Mouse (Mus musculus): ENCODE measurements around the gene 1700080E11Rik. TPM values are rescaled to one million over a fixed set of nuclear protein-coding genes. Genes with fewer than 3 reads are reported as not detected.
A peak's percentile ranks its signal among the peaks of the same experiment; 100 is the strongest.
"Not testable (repeated sequence)": the region's sequence is repeated elsewhere in the genome, so short reads cannot be mapped to it uniquely, and the experiment has no call there.

1700080E11Rik gene
- total RNA-seq (2021), result not detected
- long read RNA-seq, result 0 reads

DNA sequence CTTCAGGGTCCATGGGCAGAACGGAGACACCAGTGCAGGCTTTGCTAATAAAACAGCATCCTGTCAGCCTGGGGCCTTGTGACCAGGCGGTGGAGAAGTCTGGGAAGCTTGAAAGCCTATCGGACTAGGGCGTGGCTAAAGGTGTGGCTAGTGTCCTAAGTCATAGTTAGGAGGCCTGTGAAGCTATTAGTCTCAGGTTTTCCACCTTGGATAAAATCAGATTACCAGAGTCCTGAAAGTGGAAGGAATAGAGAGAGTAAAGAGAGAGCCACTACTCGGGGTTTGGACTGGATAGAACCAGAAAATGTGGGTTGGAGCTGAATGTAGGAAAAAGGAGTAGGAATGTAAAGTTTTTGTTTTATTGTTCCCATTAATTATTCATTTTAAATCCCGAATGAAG lies at the start of gene 1700080E11Rik:
1700080E11Rik (minus strand) TSS at position 101 of the 400 bp plus-strand sequence.
- DNase-seq (ENCODE audit: low spot score in 2 of 2), result no peak

- no peak for DNase-seq (ENCODE audit: low spot score in 2 of 2)
These were observed 41.8 kb upstream of the 1700080E11Rik start for GRCm38 (mm10) chr9:105186725-105187124.

DNA sequence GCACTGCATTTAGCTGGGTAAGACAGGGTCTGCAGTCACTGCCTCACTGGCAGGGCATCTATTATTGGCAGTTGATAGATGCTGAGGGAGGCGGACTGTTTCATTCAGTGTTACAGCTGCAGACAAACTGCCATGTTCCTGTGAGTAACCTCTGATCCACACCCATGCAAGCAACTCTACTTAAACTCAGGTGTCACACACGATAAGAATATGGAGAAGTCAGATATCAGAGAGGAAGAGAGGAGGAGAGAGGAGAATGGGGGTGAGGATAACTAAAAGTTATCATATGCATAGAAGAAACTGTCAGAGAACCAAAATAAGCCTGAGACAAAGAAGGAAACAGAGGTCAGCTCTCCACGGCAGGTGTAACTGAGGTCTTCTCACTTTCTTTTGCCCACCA lies 37.5 kb upstream of the 1700080E11Rik start:
- no peak for DNase-seq (ENCODE audit: low spot score in 2 of 2)

- DNase-seq (ENCODE audit: low spot score in 2 of 2), result no peak
These were observed 5.7 kb downstream of the 1700080E11Rik start for GRCm38 (mm10) chr9:105139204-105139603.

- no peak for DNase-seq (ENCODE audit: low spot score in 2 of 2)
These were observed 8.5 kb downstream of the 1700080E11Rik start for GRCm38 (mm10) chr9:105136404-105136803.

- DNase-seq (ENCODE audit: low spot score in 2 of 2), result no peak
These were observed 10.4 kb downstream of the 1700080E11Rik start for GRCm38 (mm10) chr9:105134536-105134935.

- DNase-seq (ENCODE audit: low spot score in 2 of 2), result no peak
These were observed 12.9 kb downstream of the 1700080E11Rik start for GRCm38 (mm10) chr9:105132002-105132367.

DNA sequence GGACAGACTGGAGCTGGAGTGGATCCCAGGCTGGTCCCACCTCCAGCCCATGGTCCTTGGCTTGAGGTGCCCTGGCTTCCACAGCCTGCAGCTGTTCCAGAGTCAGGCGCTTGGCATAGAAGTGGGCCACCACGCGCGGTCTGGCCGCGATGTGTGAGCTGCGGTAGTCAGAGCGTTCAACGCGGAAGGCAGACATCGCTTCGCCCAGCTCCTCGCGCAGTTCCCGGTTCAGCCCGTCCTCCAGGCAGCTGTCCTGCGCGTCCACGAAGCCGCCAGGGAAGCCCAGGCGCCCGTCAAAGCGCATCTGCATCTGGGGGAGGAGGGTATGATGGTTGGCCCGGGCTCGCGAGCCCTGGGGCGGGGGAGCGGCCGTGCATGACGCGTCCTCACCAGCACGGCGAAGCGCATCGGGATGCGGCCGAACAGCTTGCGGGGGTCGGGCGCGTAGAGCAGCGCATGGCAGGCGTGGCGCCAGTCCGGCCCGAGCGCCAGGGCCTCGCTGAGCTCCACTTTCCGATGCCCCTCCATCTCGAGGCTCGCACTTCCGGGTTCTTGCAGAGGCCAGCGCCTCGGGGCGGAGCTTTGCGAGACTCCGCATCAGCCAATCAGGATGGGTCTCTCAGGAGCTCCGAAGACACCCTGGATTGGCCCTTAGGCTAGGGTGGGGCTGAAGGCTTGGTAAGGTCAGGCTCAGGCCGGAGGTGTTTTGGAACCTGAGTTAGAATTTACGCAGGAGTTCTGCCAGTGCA lies 13.5 kb downstream of the 1700080E11Rik start, which contains the start of gene Nudt16:
Nudt16 (minus strand) TSS at position 572 of the 749 bp plus-strand sequence.
- DNase-seq (ENCODE audit: low spot score in 2 of 2), result peak; percentile 83 to 87

GRCm38 (mm10) chr9:105130331-105130730 lies 14.6 kb downstream of the 1700080E11Rik start:
- DNase-seq (ENCODE audit: low spot score in 2 of 2), result no peak

- not testable (repeated sequence) for DNase-seq (ENCODE audit: low spot score in 2 of 2)
These were observed 19.7 kb downstream of the 1700080E11Rik start for GRCm38 (mm10) chr9:105125206-105125605.

DNA sequence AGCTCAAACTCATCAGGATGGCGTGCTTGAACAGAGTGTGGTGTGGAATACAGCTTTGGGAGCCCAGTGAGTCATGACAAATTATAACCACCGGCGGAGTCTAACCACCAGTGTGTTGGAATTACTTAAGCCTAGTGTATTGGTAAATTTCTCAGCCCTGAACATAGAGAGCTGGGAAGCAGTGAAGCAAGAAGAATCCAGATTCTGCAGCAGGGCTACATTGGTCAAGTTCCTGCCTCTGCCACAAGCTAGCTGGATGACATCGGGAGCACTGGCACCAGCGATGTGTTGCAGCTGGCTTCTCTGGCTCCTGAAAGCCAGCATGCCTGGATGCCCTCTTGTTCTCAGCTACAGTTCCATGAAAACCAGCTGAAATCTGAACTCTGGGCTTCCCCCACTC lies 41.0 kb downstream of the 1700080E11Rik start:
- DNase-seq (ENCODE audit: low spot score in 2 of 2), result no peak

DNA sequence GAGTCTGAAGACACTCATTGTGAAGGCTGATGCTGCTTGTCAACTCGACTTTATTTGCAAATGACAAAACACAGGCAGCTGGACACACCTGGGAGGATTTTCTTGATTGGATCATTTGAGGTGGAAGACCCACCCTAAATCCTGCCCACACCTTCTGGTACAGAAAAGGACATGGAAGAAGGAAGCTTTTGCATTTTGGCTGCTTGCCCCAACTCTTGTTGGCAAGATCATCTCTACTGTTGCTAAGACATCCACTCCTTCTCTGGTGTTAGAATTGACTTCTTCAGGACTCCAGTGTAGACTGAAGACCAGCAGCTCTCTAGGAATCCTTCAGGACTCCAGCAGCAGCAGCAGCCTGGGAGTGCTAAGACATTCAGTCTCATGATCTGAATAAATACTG lies 43.0 kb downstream of the 1700080E11Rik start:
- DNase-seq (ENCODE audit: low spot score in 2 of 2), result no peak

DNA sequence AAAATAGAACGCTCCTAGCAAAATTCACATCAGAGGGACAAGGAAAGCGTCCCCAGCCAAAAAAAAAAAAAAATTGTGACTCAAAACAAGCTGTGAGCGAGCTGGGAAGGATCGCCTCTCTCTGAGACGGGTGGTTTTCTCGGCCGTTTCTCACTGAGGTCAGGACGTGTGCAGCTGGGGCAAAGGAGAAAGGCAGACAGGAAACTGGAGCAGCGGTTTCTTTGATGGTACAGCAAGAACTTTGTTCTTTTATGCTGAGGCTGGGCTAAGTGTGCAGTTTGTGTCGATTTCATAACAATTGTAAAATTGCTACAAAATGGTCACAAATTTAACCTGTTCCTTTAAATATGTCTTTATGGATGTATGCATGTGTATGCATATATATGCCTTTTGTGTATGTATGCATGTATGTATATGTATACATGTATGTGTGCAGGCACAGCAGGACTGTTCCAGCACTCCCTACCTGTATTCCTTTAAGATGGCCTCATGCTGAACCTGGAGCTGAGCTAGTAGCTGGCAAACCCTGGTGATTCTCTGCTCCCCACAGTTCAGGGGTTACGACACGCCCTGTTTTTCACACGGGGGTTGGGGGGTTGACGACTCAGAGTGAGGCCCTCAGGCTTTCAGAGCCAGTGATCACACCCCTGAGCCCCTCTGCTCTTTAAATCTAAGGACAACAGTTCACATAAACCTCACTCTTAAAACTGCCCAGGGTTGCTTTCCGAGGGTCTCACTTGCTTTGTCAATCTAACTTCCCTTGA lies 43.9 kb downstream of the 1700080E11Rik start:
- DNase-seq (ENCODE audit: low spot score in 2 of 2), result no peak

Other genes starting within 250 kb of the 1700080E11Rik start
- 10 to 100 TPM; 69.0 to 78.2 TPM for gene Mrpl3, start 91.9 kb downstream of the 1700080E11Rik start, total RNA-seq (2021)
- 10 to 100 TPM; 17.5 TPM for gene Nudt16, start 13.3 kb downstream of the 1700080E11Rik start, total RNA-seq (2021)